Mouse (Mus musculus) heart, postnatal 0 days (tissue): ENCODE data around the gene Wdr61. TPM values are rescaled to one million over a fixed set of nuclear protein-coding genes. Genes with fewer than 3 reads are reported as not detected.

Experiments
- ATAC-seq: fragments of 200-750 bp; cut with Nextera tagmentation; 2 replicates; pipeline ENCODE4 v1.8.0; 2017; ENCODE audit warnings: low read depth, moderate number of reproducible peaks, moderate library complexity; ENCODE audit not compliant: insufficient read depth
- DNase-seq: peaks from one replicate; pipeline ENCODE4 v3.0.0-alpha.2; 2016; ENCODE audit warnings: low spot score
- H3K27ac ChIP-seq: fragments of 300-500 bp; sonication (generic); 2 replicates; pipeline ENCODE4 v1.5.1; 2014; ENCODE audit warnings: low read depth, mild to moderate bottlenecking
- H3K27me3 ChIP-seq: fragments of 300-500 bp; sonication (generic); 2 replicates; pipeline ENCODE4 v1.6.1; 2014; ENCODE audit warnings: low read length, mixed read lengths; ENCODE audit not compliant: control insufficient read depth, insufficient read depth
- H3K36me3 ChIP-seq: fragments of 300-500 bp; sonication (generic); replicated peaks from 2 replicates; pipeline ENCODE4 v1.6.1; 2014; ENCODE audit warnings: low read length, mixed read lengths; ENCODE audit not compliant: control insufficient read depth, insufficient read depth
- H3K4me1 ChIP-seq: fragments of 300-500 bp; sonication (generic); 2 replicates; pipeline ENCODE4 v1.6.1; 2014; ENCODE audit warnings: antibody characterized with exemption; ENCODE audit not compliant: control insufficient read depth, insufficient read depth
- H3K4me2 ChIP-seq: fragments of 300-500 bp; sonication (generic); 2 replicates; pipeline ENCODE4 v1.6.1; 2014; ENCODE audit warnings: low read depth, mild to moderate bottlenecking, low read length, moderate library complexity
- H3K4me3 ChIP-seq: fragments of 300-500 bp; sonication (generic); 2 replicates; pipeline ENCODE4 v1.5.1; 2014; ENCODE audit warnings: low read depth, low read length
- H3K9ac ChIP-seq: fragments of 300-500 bp; sonication (generic); replicated peaks from 2 replicates; pipeline ENCODE4 v1.6.1; 2014; ENCODE audit warnings: low read depth, low read length, mixed read lengths
- H3K9me3 ChIP-seq: fragments of 300-500 bp; sonication (generic); replicated peaks from 2 replicates; pipeline ENCODE4 v1.6.1; 2016; ENCODE audit warnings: low read length; ENCODE audit not compliant: control insufficient read depth
- CTCF ChIP-seq: IDR thresholded peaks from 2 replicates; pipeline ENCODE4 v1.5.1; 2016; ENCODE audit warnings: antibody characterized with exemption, control low read depth, low read depth
- EP300 ChIP-seq: IDR thresholded peaks from 2 replicates; pipeline ENCODE4 v1.6.1; 2016; ENCODE audit warnings: antibody characterized with exemption, low read depth
- WGBS: fragments of 180-500 bp; shearing (Covaris S2); extraction: QIAGEN DNeasy Blood & Tissue Kit; methylation state at CpG from one replicate; pipeline ENCODE4 v1.1.7; 2014; 5-methylcytosine and 5-hydroxymethylcytosine counted together
- polyA plus RNA-seq: library from polyadenylated mRNA; unstranded; fragments of >200 nt; fragmentation: Nextera tagmentation; extraction: Ambion mirVana; gene quantifications from 2 replicates; pipeline ENCODE4 v1.2.1, GENCODE M21; 2015
- total RNA-seq: library from RNA; depleted of rRNA; stranded (reverse); fragments of >200 nt; gene quantifications from 2 replicates; pipeline ENCODE4 v1.2.3, GENCODE M21; 2014; ENCODE audit warnings: low replicate concordance

The Wdr61 gene
- total and polyA plus RNA-seq, 2 experiments from 2014 or later = 65.5 to 92.2 TPM

- no peaks in the 10 kb centered on the region for H3K27me3 ChIP-seq
- H3K9ac ChIP-seq = no peak overlapping the region
- no peaks in the 10 kb centered on the region for H3K9me3 ChIP-seq
- H3K4me1 ChIP-seq = no peaks in the 10 kb centered on the region
- H3K27ac ChIP-seq = no peak overlapping the region
- H3K4me3 ChIP-seq = no peak overlapping the region
- H3K4me2 ChIP-seq = no peak overlapping the region
- no peaks in the 10 kb centered on the region for H3K36me3 ChIP-seq
- DNase-seq (no peak), ATAC-seq (no peak)
- no peak for TF ChIP-seq EP300
- TF ChIP-seq CTCF = no peak
- WGBS = 67% methylated on average over 4 of the region's 4 CpGs
Observed at GRCm38 (mm10) chr9:54743891-54744290, 9.6 kb upstream of the Wdr61 start.

- 30% methylated on average over 3 of the region's 3 CpGs for WGBS
- H3K27me3 ChIP-seq = no peaks in the 10 kb centered on the region
- H3K36me3 ChIP-seq = no peaks in the 10 kb centered on the region
- TF ChIP-seq CTCF (peak; percentile 85), EP300 (no peak)
- H3K9ac ChIP-seq = no peak overlapping the region
- no peak overlapping the region for H3K4me3 ChIP-seq
- no peaks in the 10 kb centered on the region for H3K9me3 ChIP-seq
- H3K27ac ChIP-seq = no peak overlapping the region
- peak; percentile 57 for DNase-seq
- ATAC-seq = no peak
- H3K4me1 ChIP-seq = peaks cover 4% of the 10 kb centered on the region; the same call in 1 of the 2 replicates
- no peak overlapping the region for H3K4me2 ChIP-seq
Observed at GRCm38 (mm10) chr9:54738376-54738775, 4.1 kb upstream of the Wdr61 start.

GRCm38 (mm10) chr9:54736284-54736701, 2.0 kb upstream of the Wdr61 start:
- peak overlapping the region; percentile 43 for H3K4me2 ChIP-seq
- TF ChIP-seq EP300 = no peak
- TF ChIP-seq CTCF = peak; percentile 68
- H3K9ac ChIP-seq = no peak overlapping the region
- no peak overlapping the region for H3K27ac ChIP-seq
- peaks cover 9% of the 10 kb centered on the region; the same call in 1 of the 2 replicates for H3K4me1 ChIP-seq
- no peaks in the 10 kb centered on the region for H3K27me3 ChIP-seq
- H3K4me3 ChIP-seq = no peak overlapping the region
- WGBS = 11% methylated on average over 9 of the region's 9 CpGs
- DNase-seq (peak; percentile 72), ATAC-seq (no peak)
- 0 out of 2 replicates have a peak, but pooled peaks cover 2% of the 10 kb centered on the region for H3K36me3 ChIP-seq
- no peaks in the 10 kb centered on the region for H3K9me3 ChIP-seq

- WGBS = 16% methylated on average over 11 of the region's 11 CpGs
Observed at GRCm38 (mm10) chr9:54734639-54735252, 427 bp upstream of the Wdr61 start.

GRCm38 (mm10) chr9:54732122-54732521, 2.2 kb downstream of the Wdr61 start:
- Histone ChIP-seq H3K9me3 (no peaks in the 10 kb centered on the region), H3K4me1 (peaks cover 9% of the 10 kb centered on the region; the same call in 1 of the 2 replicates), H3K4me3 (no peak overlapping the region), H3K9ac (no peak overlapping the region), H3K27ac (no peak overlapping the region), H3K27me3 (no peaks in the 10 kb centered on the region), H3K36me3 (peaks cover 40% of the 10 kb centered on the region), H3K4me2 (no peak overlapping the region)
- ATAC-seq (no peak), DNase-seq (peak; percentile 41)
- 96% methylated on average over 2 of the region's 2 CpGs for WGBS
- TF ChIP-seq CTCF = peak; percentile 54
- no peak for TF ChIP-seq EP300

More at GRCm38 (mm10) chr9:54734639-54735252, 427 bp upstream of the Wdr61 start:
- Histone ChIP-seq H3K4me1 (peaks cover 9% of the 10 kb centered on the region; the same call in 1 of the 2 replicates), H3K9ac (no peak overlapping the region), H3K4me3 (peak overlapping the region; percentile 75), H3K36me3 (peaks cover 14% of the 10 kb centered on the region; the same call in 1 of the 2 replicates), H3K27me3 (no peaks in the 10 kb centered on the region), H3K4me2 (peak overlapping the region; percentile 63), H3K9me3 (no peaks in the 10 kb centered on the region), H3K27ac (no peak overlapping the region)
- no peak for TF ChIP-seq CTCF
- TF ChIP-seq EP300 = no peak
- ATAC-seq (no peak), DNase-seq (no peak)
